Mouse (Mus musculus) A20 (cell line): ENCODE data around the gene Vmn1r46.
"Not testable (repeated sequence)": the region's sequence is repeated elsewhere in the genome, so short reads cannot be mapped to it uniquely, and the experiment has no call there.

Experiments
- DNase-seq: peaks from one replicate; pipeline ENCODE4 v3.0.0-alpha.2; 2011; ENCODE audit warnings: low read depth, low spot score

The Vmn1r46 gene

DNA sequence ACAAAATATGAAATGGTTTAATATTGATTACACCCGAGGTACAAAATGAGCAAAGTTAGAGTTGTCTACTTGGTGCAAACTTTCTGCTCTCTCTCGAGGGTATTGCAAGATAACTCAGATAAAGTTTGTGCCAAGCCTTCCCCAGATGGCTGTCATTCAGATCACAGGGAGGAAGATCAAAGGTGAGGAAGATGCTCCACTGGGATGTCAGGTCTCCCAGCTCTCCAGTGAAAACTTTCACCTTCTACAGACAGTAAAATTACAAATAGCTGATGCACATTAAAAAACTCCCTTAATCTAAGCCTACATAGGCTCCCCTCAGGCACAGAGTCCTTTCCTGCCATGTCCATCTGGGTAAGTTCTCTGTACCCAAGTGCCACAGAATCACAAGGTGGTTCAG, at the start of gene Vmn1r46:
TSS of gene Vmn1r46 (plus strand) at position 301 of the 400 bp plus-strand sequence.
- DNase-seq = no peak

DNA sequence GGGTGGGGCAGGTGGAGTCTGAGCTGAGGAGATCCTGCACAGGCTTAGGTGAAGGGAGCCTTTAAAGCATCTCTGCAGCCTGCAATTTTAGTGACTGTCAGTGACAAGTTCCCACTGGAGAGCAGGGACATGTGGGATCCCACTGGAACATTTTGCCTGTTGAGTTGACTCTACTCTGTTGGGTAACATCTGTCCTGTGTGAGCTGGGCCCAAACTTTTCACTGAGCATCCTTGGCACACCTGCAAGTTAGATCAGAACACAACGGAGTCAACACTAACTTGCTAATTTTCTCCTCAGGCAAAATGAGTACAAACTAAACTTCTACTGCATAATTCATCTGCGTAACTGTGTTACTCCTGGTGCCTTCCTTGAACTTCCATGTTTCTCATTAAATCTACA, 28.6 kb upstream of the Vmn1r46 start, which contains the start of gene Vmn1r45:
TSS of gene Vmn1r45 (minus strand) at position 101 of the 400 bp plus-strand sequence.
- not testable (repeated sequence) for DNase-seq

DNA sequence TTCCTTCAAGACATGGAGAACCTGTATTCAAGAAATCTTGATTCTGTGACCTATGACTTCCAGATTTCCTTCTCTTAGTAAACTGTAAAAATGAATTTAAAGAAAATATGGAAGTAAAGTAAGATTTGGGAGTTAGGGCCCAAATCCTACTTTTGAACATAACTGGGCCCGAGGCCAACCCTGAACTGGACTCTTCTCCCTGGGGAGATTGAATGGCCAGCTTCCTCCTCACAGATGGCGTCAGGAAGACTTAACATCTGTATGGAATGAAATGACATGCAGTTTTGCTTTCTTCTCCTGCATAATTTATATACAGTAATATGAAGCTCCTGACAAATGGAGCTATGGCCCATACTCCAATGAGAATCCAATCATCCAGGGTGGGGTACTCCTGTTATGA, 28.2 kb upstream of the Vmn1r46 start:
- no peak for DNase-seq

DNA sequence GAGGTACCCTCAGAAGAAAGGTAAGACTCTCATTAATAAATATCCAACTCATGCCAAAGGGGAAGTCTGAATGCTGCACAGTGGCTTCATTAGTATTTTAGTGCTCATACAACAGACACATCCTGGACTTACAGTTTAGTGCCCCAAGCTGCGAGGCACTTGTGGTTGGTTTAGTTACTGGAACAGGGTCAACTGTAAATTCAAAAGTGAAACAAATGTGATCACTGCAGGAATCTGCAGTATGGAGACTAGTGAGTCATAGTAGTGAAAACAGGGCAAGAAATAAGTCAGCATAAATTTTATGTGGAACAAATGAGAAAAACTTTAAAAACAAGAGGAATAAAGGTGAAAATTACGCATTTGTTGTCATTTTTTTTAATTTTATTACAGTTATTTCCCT, 15.6 kb upstream of the Vmn1r46 start:
- DNase-seq = no peak

DNA sequence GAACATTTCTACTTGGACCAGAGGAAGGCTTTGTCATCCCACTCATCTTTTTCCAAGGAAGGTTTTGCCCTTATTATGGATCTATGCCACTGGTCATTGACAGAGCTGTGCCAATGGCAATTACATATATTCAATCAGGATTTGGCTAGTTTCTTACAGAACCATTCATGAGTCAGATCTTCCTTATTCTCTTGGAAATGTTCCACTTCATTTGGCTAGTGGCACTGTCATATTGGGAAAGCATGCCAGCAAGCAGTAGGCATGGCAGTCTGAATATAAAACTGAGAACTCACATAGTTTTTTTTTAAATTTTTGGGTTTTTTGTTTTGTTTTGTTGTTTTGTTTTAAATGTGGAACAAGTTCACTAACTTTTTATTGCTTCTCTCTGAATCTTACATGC, 2.8 kb upstream of the Vmn1r46 start:
- no peak for DNase-seq

DNA sequence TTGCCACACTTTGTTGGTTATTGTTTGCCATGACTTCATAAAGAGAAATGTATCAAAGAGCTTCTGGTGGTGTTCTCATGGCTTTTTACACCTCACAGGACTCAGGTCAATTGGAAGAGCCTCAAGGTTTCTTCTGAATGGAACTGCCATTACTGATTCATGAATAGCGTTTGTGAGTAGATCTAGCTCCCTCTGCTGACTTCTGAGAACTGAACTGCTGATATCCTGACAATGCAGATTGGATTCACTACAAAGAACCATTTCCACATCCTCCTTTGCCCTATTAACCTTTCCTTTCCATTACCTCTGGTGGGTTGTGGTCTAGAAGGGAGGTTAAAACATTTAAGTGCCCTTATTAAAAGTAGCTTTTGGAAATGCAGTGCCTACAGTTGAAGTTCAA, 16.9 kb downstream of the Vmn1r46 start:
- DNase-seq = no peak

DNA sequence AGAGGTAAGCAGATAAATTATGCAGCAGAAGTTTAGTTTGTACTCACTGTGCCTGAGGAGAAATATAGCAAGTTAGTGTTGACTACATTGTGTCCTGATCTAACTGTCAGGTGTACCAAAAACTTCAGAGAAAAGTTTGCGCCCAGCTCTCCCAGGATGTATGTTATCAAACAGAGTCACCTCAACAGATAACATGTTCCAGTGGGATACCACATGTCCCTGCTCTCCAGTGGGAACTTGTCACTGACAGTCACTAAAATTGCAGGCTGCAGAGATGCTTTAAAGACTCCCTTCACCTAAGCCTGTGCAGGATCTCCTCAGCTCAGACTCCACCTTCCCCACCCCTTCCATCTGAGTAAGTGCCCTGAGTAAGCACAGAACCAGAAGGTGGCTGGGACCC, 46.7 kb downstream of the Vmn1r46 start, which contains the start of gene Vmn1r47:
TSS of gene Vmn1r47 (plus strand) at position 301 of the 400 bp plus-strand sequence.
- not testable (repeated sequence) for DNase-seq
